9 mouse cellular contexts compared by ENCODE assay signal in the genomic region with DNA sequence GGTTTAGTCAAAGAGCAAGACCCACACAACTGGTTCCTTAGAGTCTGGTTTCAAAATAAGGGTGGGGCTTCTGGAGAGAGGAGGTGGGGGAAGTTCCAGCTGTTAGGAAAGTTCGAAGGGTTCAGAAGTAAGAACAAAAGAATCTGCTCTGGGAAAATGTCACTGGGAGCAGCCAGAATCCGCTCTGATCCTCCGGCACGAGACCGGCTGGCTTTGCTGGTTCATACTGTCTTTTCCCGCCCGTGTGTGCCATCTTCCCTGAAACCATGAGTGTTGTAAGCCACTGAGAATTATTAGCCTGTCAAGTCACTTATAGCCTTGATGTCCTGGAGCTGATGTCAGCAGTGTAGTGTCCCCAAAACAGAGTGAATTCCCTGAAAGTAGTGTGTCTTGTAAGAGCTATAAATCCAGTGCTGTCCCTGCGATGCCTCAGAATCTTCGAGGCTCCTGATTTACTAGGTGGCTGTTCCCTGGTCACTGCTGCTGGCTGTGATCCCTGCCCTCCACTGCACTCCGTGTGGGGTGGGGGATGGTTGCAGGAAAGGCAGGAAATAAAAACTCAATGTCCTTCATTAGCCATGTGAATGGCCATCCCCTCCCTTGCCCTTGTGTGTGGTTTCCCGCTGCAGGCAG. TPM values are rescaled to one million over a fixed set of nuclear protein-coding genes. Genes with fewer than 3 reads are reported as not detected.
DNase-seq lines count a peak whose midpoint lies in the region; ATAC-seq and TF ChIP-seq lines count a peak whose summit lies in the region.
"Had no signal": no experiment of that assay in that cellular context is flagged by ENCODE, and none has a peak within 500 bp of the region (broad histone marks: within the 10 kb centered on the region; RNA-seq: fewer than 3 reads in every experiment).

No protein-coding gene starts in this region.

- no peak for DNase-seq in layer of hippocampus, adult 2 months (ENCODE audit: low spot score in 2 of 2)
- DNase-seq in layer of hippocampus, adult 9-10 months (ENCODE audit: low spot score), result no peak
- peak; percentile 46 for DNase-seq in kidney, adult 11 months
- DNase-seq in natural killer cell, adult 2 months (ENCODE audit: low spot score in 2 of 2), result no peak
- no peak for DNase-seq in urinary bladder, postnatal 14 days (ENCODE audit: low spot score)

- no peak for ATAC-seq in midbrain, embryonic 13.5 days

- peak overlapping the region; percentile 71; the same call in 1 of the 2 replicates for H3K27ac ChIP-seq in layer of hippocampus, adult 2 months
- peak overlapping the region; percentile 55 for H3K27ac ChIP-seq in brown adipose tissue, adult 24 weeks (replicated peaks; ENCODE audit: low read depth, low read length)
- H3K27ac ChIP-seq in midbrain, embryonic 13.5 days, result no peak overlapping the region
- H3K27ac ChIP-seq: liver, embryonic 15.5 days had no signal

- no peak overlapping the region for H3K4me3 ChIP-seq in layer of hippocampus, adult 2 months
- H3K4me3 ChIP-seq in brown adipose tissue, adult 24 weeks (ENCODE audit: insufficient read depth, low read depth, low read length), result no peak overlapping the region; the same call in 1 of the 2 replicates
- no peak overlapping the region for H3K4me3 ChIP-seq in midbrain, embryonic 13.5 days (replicated peaks)
- H3K4me3 ChIP-seq: erythroblast, embryonic 14.5 days; liver, embryonic 15.5 days had no signal

- 30% methylated on average over 11 of the region's 11 CpGs for WGBS in midbrain, embryonic 13.5 days

- H3K9ac ChIP-seq in midbrain, embryonic 13.5 days (replicated peaks), result no peak overlapping the region
- H3K9ac ChIP-seq: liver, embryonic 15.5 days had no signal

- H3K9me3 ChIP-seq in midbrain, embryonic 13.5 days, result no peaks in the 10 kb centered on the region
- H3K9me3 ChIP-seq: liver, embryonic 15.5 days had no signal

- no peaks in the 10 kb centered on the region for H3K36me3 ChIP-seq in midbrain, embryonic 13.5 days
- H3K36me3 ChIP-seq: liver, embryonic 15.5 days had no signal

- 0 out of 2 replicates have a peak overlapping the region, but pooled peaks have one; percentile 3 for H3K4me2 ChIP-seq in midbrain, embryonic 13.5 days (replicated peaks)
- H3K4me2 ChIP-seq: liver, embryonic 15.5 days had no signal

- H3K27me3 ChIP-seq in midbrain, embryonic 13.5 days, result no peaks in the 10 kb centered on the region
- H3K27me3 ChIP-seq: liver, embryonic 15.5 days had no signal

- peaks cover 17% of the 10 kb centered on the region for H3K4me1 ChIP-seq in brown adipose tissue, adult 24 weeks (ENCODE audit: control insufficient read depth, insufficient read depth, insufficient read length, low read length)
- H3K4me1 ChIP-seq in midbrain, embryonic 13.5 days (replicated peaks), result peaks cover 12% of the 10 kb centered on the region

- TF ChIP-seq CTCF in layer of hippocampus, adult 2 months (conservative IDR thresholded peaks at IDR 0.05), result no peak

RNA-seq across cellular contexts. Expression of a gene that starts 26.8 kb away (rescaled TPM):
- 10 to 100 TPM; 20.4 to 20.5 TPM for total RNA-seq in layer of hippocampus, adult 2 months (2021)
- 5.6 and 14.8 TPM in 2 replicates for polyA plus RNA-seq in brown adipose tissue, adult 24 weeks (2012; ENCODE audit: insufficient read depth, insufficient read length, missing spikeins)
- 4.9 and 5.3 TPM in 2 replicates for polyA plus RNA-seq in midbrain, embryonic 13.5 days (2015; fragmentation: Nextera tagmentation; extraction: Ambion mirVana)
